Mouse (Mus musculus) midbrain, embryonic 13.5 days (tissue): ENCODE results near the gene Best1. TPM values are rescaled to one million over a fixed set of nuclear protein-coding genes. Genes with fewer than 3 reads are reported as not detected.

Source experiments
- ATAC-seq: fragments of 200-750 bp; cut with Nextera tagmentation; 2 replicates; pipeline ENCODE4 v1.8.0; 2017; ENCODE audit warnings: mild to moderate bottlenecking, moderate TSS enrichment, moderate library complexity
- H3K27ac ChIP-seq: fragments of 300-500 bp; sonication (generic); 2 replicates; pipeline ENCODE4 v1.5.1; 2015; ENCODE audit warnings: inconsistent platforms, mild to moderate bottlenecking, moderate library complexity
- H3K27me3 ChIP-seq: fragments of 300-500 bp; sonication (generic); 2 replicates; pipeline ENCODE4 v1.6.1; 2015; ENCODE audit warnings: mild to moderate bottlenecking, inconsistent platforms
- H3K36me3 ChIP-seq: fragments of 300-500 bp; sonication (generic); 2 replicates; pipeline ENCODE4 v1.6.1; 2015; ENCODE audit warnings: mild to moderate bottlenecking, inconsistent platforms
- H3K4me1 ChIP-seq: fragments of 300-500 bp; sonication (generic); replicated peaks from 2 replicates; pipeline ENCODE4 v1.6.1; 2015; ENCODE audit warnings: inconsistent platforms
- H3K4me2 ChIP-seq: fragments of 300-500 bp; sonication (generic); replicated peaks from 2 replicates; pipeline ENCODE4 v1.6.1; 2015; ENCODE audit warnings: moderate library complexity, mild to moderate bottlenecking, inconsistent platforms
- H3K4me3 ChIP-seq: fragments of 300-500 bp; sonication (generic); replicated peaks from 2 replicates; pipeline ENCODE4 v1.5.1; 2015; ENCODE audit warnings: mild to moderate bottlenecking, inconsistent platforms
- H3K9ac ChIP-seq: fragments of 300-500 bp; sonication (generic); replicated peaks from 2 replicates; pipeline ENCODE4 v1.6.1; 2015; ENCODE audit warnings: mild to moderate bottlenecking, inconsistent platforms
- H3K9me3 ChIP-seq: fragments of 300-500 bp; sonication (generic); 2 replicates; pipeline ENCODE4 v1.6.1; 2016; ENCODE audit warnings: mild to moderate bottlenecking, inconsistent platforms
- WGBS: fragments of 180-500 bp; shearing (Covaris S2); methylation state at CpG from one replicate; pipeline ENCODE4 v1.1.7; 2015; 5-methylcytosine and 5-hydroxymethylcytosine counted together
- polyA plus RNA-seq: library from polyadenylated mRNA; unstranded; fragments of >200 nt; fragmentation: Nextera tagmentation; extraction: Ambion mirVana; gene quantifications from 2 replicates; pipeline ENCODE4 v1.2.1, GENCODE M21; 2015

The Best1 gene
- 1.8 and 2.0 TPM in 2 replicates for polyA plus RNA-seq

- WGBS, result 71% methylated on average over 7 of the region's 7 CpGs
- no peaks in the 10 kb centered on the region for H3K27me3 ChIP-seq
- H3K36me3 ChIP-seq, result no peaks in the 10 kb centered on the region
- no peaks in the 10 kb centered on the region for H3K9me3 ChIP-seq
- no peak within 1 kb of the TSS for H3K4me3 ChIP-seq
- ATAC-seq, result no peak
- no peaks in the 10 kb centered on the region for H3K4me1 ChIP-seq
- H3K4me2 ChIP-seq, result no peak within 1 kb of the TSS
- H3K27ac ChIP-seq, result no peak within 1 kb of the TSS
- no peak within 1 kb of the TSS for H3K9ac ChIP-seq
Observed at GRCm38 (mm10) chr19:10001206-10001969, at the start of gene Best1, which contains the start of gene Rab3il1. TSS of gene Best1 (minus strand) at chr19:10001633. TSS of gene Rab3il1 (plus strand) at chr19:10001669.

GRCm38 (mm10) chr19:10050438-10050837 is 49.0 kb upstream of the Best1 start:
- no peak overlapping the region for H3K4me2 ChIP-seq
- ATAC-seq, result no peak
- H3K27me3 ChIP-seq, result no peaks in the 10 kb centered on the region
- 78% methylated on average over 2 of the region's 2 CpGs for WGBS
- H3K36me3 ChIP-seq, result 0 out of 2 replicates have a peak, but pooled peaks cover 3% of the 10 kb centered on the region
- H3K27ac ChIP-seq, result no peak overlapping the region
- H3K9ac ChIP-seq, result no peak overlapping the region
- H3K9me3 ChIP-seq, result no peaks in the 10 kb centered on the region
- no peaks in the 10 kb centered on the region for H3K4me1 ChIP-seq
- H3K4me3 ChIP-seq, result no peak overlapping the region

GRCm38 (mm10) chr19:10049533-10049932 is 48.1 kb upstream of the Best1 start:
- H3K9ac ChIP-seq, result no peak overlapping the region
- no peak overlapping the region for H3K4me3 ChIP-seq
- H3K36me3 ChIP-seq, result 0 out of 2 replicates have a peak, but pooled peaks cover 3% of the 10 kb centered on the region
- no peaks in the 10 kb centered on the region for H3K27me3 ChIP-seq
- H3K4me2 ChIP-seq, result no peak overlapping the region
- ATAC-seq, result no peak
- no peaks in the 10 kb centered on the region for H3K4me1 ChIP-seq
- no peaks in the 10 kb centered on the region for H3K9me3 ChIP-seq
- no peak overlapping the region for H3K27ac ChIP-seq

- H3K4me1 ChIP-seq, result peaks cover 7% of the 10 kb centered on the region
- no peak overlapping the region for H3K4me2 ChIP-seq
- H3K9ac ChIP-seq, result no peak overlapping the region
- H3K36me3 ChIP-seq, result no peaks in the 10 kb centered on the region
- 68% methylated on average over 3 of the region's 3 CpGs for WGBS
- H3K27ac ChIP-seq, result no peak overlapping the region
- ATAC-seq, result no peak
- H3K27me3 ChIP-seq, result peaks cover 8% of the 10 kb centered on the region; the same call in 1 of the 2 replicates
- H3K4me3 ChIP-seq, result no peak overlapping the region
- H3K9me3 ChIP-seq, result no peaks in the 10 kb centered on the region
Observed at GRCm38 (mm10) chr19:10046983-10047382, 45.5 kb upstream of the Best1 start.

GRCm38 (mm10) chr19:10046346-10046745 is 44.9 kb upstream of the Best1 start:
- Histone ChIP-seq H3K9me3 (no peaks in the 10 kb centered on the region), H3K27ac (no peak overlapping the region), H3K4me2 (no peak overlapping the region), H3K9ac (no peak overlapping the region), H3K4me1 (peaks cover 12% of the 10 kb centered on the region), H3K4me3 (no peak overlapping the region), H3K27me3 (peaks cover 8% of the 10 kb centered on the region; the same call in 1 of the 2 replicates), H3K36me3 (no peaks in the 10 kb centered on the region)
- no peak for ATAC-seq
- WGBS, result 78% methylated on average over 4 of the region's 4 CpGs

- no peak overlapping the region for H3K27ac ChIP-seq
- peaks cover 11% of the 10 kb centered on the region for H3K27me3 ChIP-seq
- ATAC-seq, result no peak
- peaks cover 18% of the 10 kb centered on the region for H3K4me1 ChIP-seq
- H3K36me3 ChIP-seq, result no peaks in the 10 kb centered on the region
- H3K9ac ChIP-seq, result no peak overlapping the region
- 84% methylated on average over 2 of the region's 2 CpGs for WGBS
- no peak overlapping the region for H3K4me2 ChIP-seq
- H3K9me3 ChIP-seq, result no peaks in the 10 kb centered on the region
- H3K4me3 ChIP-seq, result no peak overlapping the region
Observed at GRCm38 (mm10) chr19:10045707-10046106, 44.3 kb upstream of the Best1 start.

GRCm38 (mm10) chr19:10043643-10044042 is 42.2 kb upstream of the Best1 start:
- H3K9me3 ChIP-seq, result no peaks in the 10 kb centered on the region
- peaks cover 23% of the 10 kb centered on the region for H3K4me1 ChIP-seq
- H3K27me3 ChIP-seq, result peaks cover 23% of the 10 kb centered on the region
- H3K4me2 ChIP-seq, result 0 out of 2 replicates have a peak overlapping the region, but pooled peaks have one; percentile 5
- ATAC-seq, result no peak
- H3K27ac ChIP-seq, result no peak overlapping the region
- H3K4me3 ChIP-seq, result no peak overlapping the region
- H3K9ac ChIP-seq, result no peak overlapping the region
- no peaks in the 10 kb centered on the region for H3K36me3 ChIP-seq

- no peak for ATAC-seq
- peaks cover 23% of the 10 kb centered on the region for H3K27me3 ChIP-seq
- peak overlapping the region; percentile 99 for H3K4me2 ChIP-seq
- H3K36me3 ChIP-seq, result no peaks in the 10 kb centered on the region
- no peaks in the 10 kb centered on the region for H3K9me3 ChIP-seq
- H3K4me3 ChIP-seq, result peak overlapping the region; percentile 69
- WGBS, result 88% methylated on average over 4 of the region's 4 CpGs
- no peak overlapping the region for H3K9ac ChIP-seq
- no peak overlapping the region for H3K27ac ChIP-seq
- H3K4me1 ChIP-seq, result peaks cover 23% of the 10 kb centered on the region
Observed at GRCm38 (mm10) chr19:10042816-10043215, 41.4 kb upstream of the Best1 start.

- peak; percentile 18 for ATAC-seq
- Histone ChIP-seq H3K9ac (peak overlapping the region; percentile 72), H3K27me3 (peaks cover 23% of the 10 kb centered on the region), H3K4me2 (peak overlapping the region; percentile 99), H3K9me3 (no peaks in the 10 kb centered on the region), H3K4me1 (peaks cover 23% of the 10 kb centered on the region), H3K4me3 (peak overlapping the region; percentile 69), H3K27ac (no peak overlapping the region), H3K36me3 (no peaks in the 10 kb centered on the region)
- 52% methylated on average over 6 of the region's 6 CpGs for WGBS
Observed at GRCm38 (mm10) chr19:10042232-10042631, 40.8 kb upstream of the Best1 start.

GRCm38 (mm10) chr19:10041388-10042148 is 40.1 kb upstream of the Best1 start, which contains the start of gene Fads3:
TSS of gene Fads3 (plus strand) at chr19:10041569.
- Histone ChIP-seq H3K4me2 (peak within 1 kb of the TSS; percentile 99), H3K27ac (no peak within 1 kb of the TSS)

GRCm38 (mm10) chr19:10040866-10041387 is 39.5 kb upstream of the Best1 start:
- no peaks in the 10 kb centered on the region for H3K36me3 ChIP-seq
- H3K4me3 ChIP-seq, result peak overlapping the region; percentile 69
- H3K4me2 ChIP-seq, result peak overlapping the region; percentile 99
- no peak overlapping the region for H3K27ac ChIP-seq
- H3K9me3 ChIP-seq, result no peaks in the 10 kb centered on the region
- peak; percentile 46 for ATAC-seq
- WGBS, result 9% methylated on average over 9 of the region's 20 CpGs
- peak overlapping the region; percentile 72 for H3K9ac ChIP-seq
- peaks cover 23% of the 10 kb centered on the region for H3K4me1 ChIP-seq
- H3K27me3 ChIP-seq, result peaks cover 23% of the 10 kb centered on the region

More at GRCm38 (mm10) chr19:10041388-10042148, 40.1 kb upstream of the Best1 start, which contains the start of gene Fads3:
- Histone ChIP-seq H3K9ac (peak within 1 kb of the TSS; percentile 72), H3K4me1 (peaks cover 23% of the 10 kb centered on the region), H3K4me3 (peak within 1 kb of the TSS; percentile 69), H3K9me3 (no peaks in the 10 kb centered on the region), H3K36me3 (no peaks in the 10 kb centered on the region), H3K27me3 (peaks cover 23% of the 10 kb centered on the region)
- peak; percentile 91 for ATAC-seq
- under 1% methylated on average over 68 of the region's 69 CpGs for WGBS

- no peak for ATAC-seq
- Histone ChIP-seq H3K27me3 (peaks cover 23% of the 10 kb centered on the region), H3K27ac (no peak overlapping the region), H3K36me3 (no peaks in the 10 kb centered on the region), H3K9me3 (no peaks in the 10 kb centered on the region), H3K4me3 (no peak overlapping the region), H3K4me2 (no peak overlapping the region), H3K9ac (no peak overlapping the region), H3K4me1 (peaks cover 24% of the 10 kb centered on the region)
- WGBS, result 88% methylated on average over 2 of the region's 2 CpGs
Observed at GRCm38 (mm10) chr19:10039615-10040014, 38.2 kb upstream of the Best1 start.
